Mouse (Mus musculus) erythroblast, embryonic 14.5 days (primary cell): ENCODE results near the gene Cep57l1. TPM values are rescaled to one million over a fixed set of nuclear protein-coding genes. Genes with fewer than 3 reads are reported as not detected.

Experiments
- H3K27me3 ChIP-seq: 2 replicates; pipeline ENCODE4 v1.6.1; 2012; ENCODE audit warnings: inconsistent platforms; ENCODE audit not compliant: control insufficient read depth
- H3K36me3 ChIP-seq: 2 replicates; pipeline ENCODE4 v1.6.1; 2012; ENCODE audit warnings: mild to moderate bottlenecking, inconsistent platforms; ENCODE audit not compliant: control insufficient read depth
- H3K4me1 ChIP-seq: 2 replicates; pipeline ENCODE4 v1.6.1; 2012; ENCODE audit warnings: inconsistent platforms; ENCODE audit not compliant: control insufficient read depth
- H3K4me3 ChIP-seq: replicated peaks from 2 replicates; pipeline ENCODE3; 2012; ENCODE audit warnings: moderate library complexity, mild to moderate bottlenecking, inconsistent platforms
- H3K9me3 ChIP-seq: 2 replicates; pipeline ENCODE4 v1.6.1; 2012; ENCODE audit warnings: low read length, inconsistent platforms, mixed read lengths; ENCODE audit not compliant: control insufficient read depth
- GATA1 ChIP-seq: IDR thresholded peaks from 2 replicates; pipeline ENCODE4 v1.6.1; 2012; ENCODE audit warnings: low read length, inconsistent platforms, mixed read lengths
- TAL1 ChIP-seq: IDR thresholded peaks from 3 replicates; pipeline ENCODE4 v1.6.1; 2012; ENCODE audit warnings: low read length, inconsistent platforms, mixed read lengths
- polyA plus RNA-seq: library from polyadenylated mRNA; stranded (reverse); fragments of >175 nt; gene quantifications from 2 replicates; pipeline ENCODE4 v1.2.3, GENCODE M21; 2012

The Cep57l1 gene
- polyA plus RNA-seq: 0.06 and 0.10 TPM in 2 replicates

DNA sequence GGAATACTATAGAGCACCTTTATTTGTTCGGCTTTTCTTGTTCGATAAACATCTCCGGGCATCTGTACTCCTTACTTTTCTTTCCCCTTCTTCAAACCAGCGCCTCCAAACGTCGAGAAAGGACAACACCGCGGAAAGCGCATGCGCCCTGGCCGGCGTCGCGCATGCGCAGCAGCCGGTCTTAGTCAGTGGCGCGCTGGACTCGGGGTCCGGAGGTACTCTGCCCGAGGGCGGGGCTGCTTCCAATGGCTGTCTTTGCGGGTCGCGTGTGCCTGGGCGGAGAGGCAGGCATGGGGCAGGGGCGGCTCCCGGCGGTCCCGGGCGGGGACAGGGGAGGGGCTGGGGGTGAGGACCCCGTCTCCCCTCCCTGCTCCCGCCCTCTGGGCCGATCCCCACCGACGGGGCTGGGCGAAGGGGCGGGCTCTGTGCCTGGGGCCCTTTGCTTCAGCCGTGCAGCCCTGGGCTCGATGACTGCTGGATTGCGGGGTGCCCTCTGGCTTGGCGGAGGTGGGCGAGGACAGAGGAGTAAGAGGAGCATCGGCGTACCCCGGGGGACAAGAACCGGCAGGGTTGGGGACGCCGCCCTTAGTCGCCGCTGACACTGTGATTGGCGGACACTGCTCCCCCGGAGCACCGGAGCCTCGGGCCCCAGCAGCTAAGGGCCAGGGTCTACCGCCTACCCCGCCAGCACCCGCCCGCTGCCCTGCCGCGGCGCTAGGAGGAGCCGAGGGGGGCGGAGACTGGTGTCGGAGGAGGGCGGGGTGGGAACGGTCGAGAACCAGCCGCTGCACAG is at the start of gene Cep57l1, which contains the start of gene Sesn1:
Gene Cep57l1, minus strand, starts transcription at position 101 of the 793 bp plus-strand sequence.
Gene Sesn1, plus strand, starts transcription at position 165 of the 793 bp plus-strand sequence.
- H3K27me3 ChIP-seq: no peaks in the 10 kb centered on the region
- peak within 1 kb of the TSS; percentile 87 for H3K4me3 ChIP-seq
- H3K9me3 ChIP-seq: no peaks in the 10 kb centered on the region
- H3K4me1 ChIP-seq: peaks cover 55% of the 10 kb centered on the region
- H3K36me3 ChIP-seq: peaks cover 15% of the 10 kb centered on the region
- TF ChIP-seq GATA1 (no peak), TAL1 (no peak)

- H3K9me3 ChIP-seq: no peaks in the 10 kb centered on the region
- no peaks in the 10 kb centered on the region for H3K27me3 ChIP-seq
- peaks cover 19% of the 10 kb centered on the region for H3K4me1 ChIP-seq
- no peak overlapping the region for H3K4me3 ChIP-seq
- H3K36me3 ChIP-seq: peaks cover 2% of the 10 kb centered on the region; the same call in 1 of the 2 replicates
- TF ChIP-seq TAL1 (no peak), GATA1 (no peak)
Observed at GRCm38 (mm10) chr10:41848721-41849120, 39.0 kb upstream of the Cep57l1 start.

DNA sequence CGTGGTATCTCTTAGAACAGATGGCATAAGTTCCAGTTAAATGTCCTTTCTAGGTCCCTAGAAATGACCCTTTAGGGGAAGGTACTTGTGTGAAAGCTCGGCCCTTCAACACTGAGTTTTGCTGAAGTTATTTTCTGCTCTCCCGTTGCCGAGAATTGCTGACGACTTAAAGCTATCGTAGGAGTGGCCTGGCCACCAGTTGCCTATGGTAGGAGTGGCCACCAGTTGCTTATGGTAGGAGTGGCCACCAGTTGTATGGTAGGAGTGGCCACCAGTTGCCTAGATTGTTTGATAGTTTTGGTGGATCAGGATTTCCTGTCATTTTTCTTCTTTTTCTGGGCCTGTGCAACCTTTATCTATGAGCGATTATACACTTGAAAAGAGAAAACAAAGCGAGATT is 38.1 kb upstream of the Cep57l1 start:
- TF ChIP-seq TAL1 (no peak), GATA1 (no peak)
- Histone ChIP-seq H3K9me3 (no peaks in the 10 kb centered on the region), H3K4me1 (peaks cover 19% of the 10 kb centered on the region), H3K36me3 (peaks cover 2% of the 10 kb centered on the region; the same call in 1 of the 2 replicates), H3K4me3 (no peak overlapping the region), H3K27me3 (no peaks in the 10 kb centered on the region)

GRCm38 (mm10) chr10:41838911-41839310 is 29.2 kb upstream of the Cep57l1 start:
- Histone ChIP-seq H3K4me3 (no peak overlapping the region), H3K36me3 (peaks cover 10% of the 10 kb centered on the region), H3K4me1 (no peaks in the 10 kb centered on the region; the same call in 1 of the 2 replicates), H3K9me3 (peaks cover 8% of the 10 kb centered on the region), H3K27me3 (no peaks in the 10 kb centered on the region)
- TF ChIP-seq TAL1: no peak
- TF ChIP-seq GATA1: no peak

- peaks cover 7% of the 10 kb centered on the region for H3K36me3 ChIP-seq
- no peak overlapping the region for H3K4me3 ChIP-seq
- 0 out of 2 replicates have a peak, but pooled peaks cover 2% of the 10 kb centered on the region for H3K9me3 ChIP-seq
- TF ChIP-seq TAL1 (no peak), GATA1 (no peak)
- no peaks in the 10 kb centered on the region for H3K27me3 ChIP-seq
- peaks cover 3% of the 10 kb centered on the region for H3K4me1 ChIP-seq
Observed at GRCm38 (mm10) chr10:41834131-41834530, 24.5 kb upstream of the Cep57l1 start.

DNA sequence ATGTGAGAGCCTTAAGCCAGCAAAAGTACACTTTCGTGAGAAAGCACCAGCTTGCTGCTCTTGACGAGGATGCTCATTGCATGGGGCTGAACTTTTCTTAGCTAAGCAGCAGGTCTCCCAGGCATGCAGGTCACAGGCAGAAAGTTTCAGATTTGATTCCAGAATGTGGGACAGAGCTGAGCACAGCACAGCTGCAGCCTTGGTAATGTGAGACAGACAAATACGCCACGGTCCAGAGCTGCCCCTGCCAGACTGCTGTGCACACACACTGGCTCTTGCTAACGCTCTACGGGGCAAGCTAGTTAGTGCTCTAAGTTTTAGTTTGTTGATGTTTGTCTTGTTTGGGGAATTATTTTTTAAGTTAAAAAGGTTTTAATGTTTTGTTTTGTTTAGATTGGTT is 22.5 kb upstream of the Cep57l1 start:
- H3K9me3 ChIP-seq: 0 out of 2 replicates have a peak, but pooled peaks cover 2% of the 10 kb centered on the region
- H3K36me3 ChIP-seq: peaks cover 5% of the 10 kb centered on the region
- no peak overlapping the region for H3K4me3 ChIP-seq
- peaks cover 15% of the 10 kb centered on the region for H3K4me1 ChIP-seq
- no peaks in the 10 kb centered on the region for H3K27me3 ChIP-seq
- TF ChIP-seq GATA1 (no peak), TAL1 (no peak)

DNA sequence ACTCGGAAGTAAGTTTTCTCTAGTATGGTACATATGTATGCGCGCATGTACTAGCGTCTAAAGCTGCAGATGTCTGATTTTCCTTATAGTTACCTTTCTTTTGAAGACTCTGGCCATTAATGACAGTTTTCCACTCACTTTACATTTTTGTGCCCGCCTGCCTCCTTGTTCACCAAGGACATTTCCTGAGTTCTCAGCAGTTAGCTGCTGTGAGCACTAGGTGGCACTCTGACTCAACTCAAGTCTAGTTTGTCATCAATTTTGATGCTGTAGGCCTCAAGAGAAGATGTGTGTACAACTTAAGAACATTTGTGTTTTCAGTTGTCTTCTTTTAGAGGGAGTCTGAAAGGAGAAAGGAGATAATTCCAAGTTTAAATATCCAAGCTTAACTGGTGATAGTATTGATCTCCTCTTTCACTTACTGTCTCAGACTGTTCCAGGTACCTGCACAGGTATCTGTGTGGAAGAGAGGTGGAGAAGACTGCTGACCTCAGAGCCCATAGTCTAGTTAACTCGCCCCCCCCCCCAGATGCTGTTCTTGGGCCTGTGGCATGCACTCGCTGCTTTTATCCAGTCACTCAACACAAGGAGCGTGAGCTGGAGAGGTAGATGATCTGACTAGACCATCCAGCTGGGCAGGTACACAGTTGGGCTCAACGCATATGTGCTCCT is 21.3 kb upstream of the Cep57l1 start:
- Histone ChIP-seq H3K27me3 (no peaks in the 10 kb centered on the region), H3K4me3 (no peak overlapping the region), H3K36me3 (no peaks in the 10 kb centered on the region), H3K9me3 (no peaks in the 10 kb centered on the region), H3K4me1 (peaks cover 22% of the 10 kb centered on the region)
- TF ChIP-seq GATA1: no peak
- TF ChIP-seq TAL1: no peak

- Histone ChIP-seq H3K4me1 (peaks cover 24% of the 10 kb centered on the region), H3K27me3 (no peaks in the 10 kb centered on the region), H3K4me3 (no peak overlapping the region), H3K9me3 (no peaks in the 10 kb centered on the region), H3K36me3 (no peaks in the 10 kb centered on the region)
- TF ChIP-seq GATA1: no peak
- no peak for TF ChIP-seq TAL1
Observed at GRCm38 (mm10) chr10:41830445-41830844, 20.8 kb upstream of the Cep57l1 start.

DNA sequence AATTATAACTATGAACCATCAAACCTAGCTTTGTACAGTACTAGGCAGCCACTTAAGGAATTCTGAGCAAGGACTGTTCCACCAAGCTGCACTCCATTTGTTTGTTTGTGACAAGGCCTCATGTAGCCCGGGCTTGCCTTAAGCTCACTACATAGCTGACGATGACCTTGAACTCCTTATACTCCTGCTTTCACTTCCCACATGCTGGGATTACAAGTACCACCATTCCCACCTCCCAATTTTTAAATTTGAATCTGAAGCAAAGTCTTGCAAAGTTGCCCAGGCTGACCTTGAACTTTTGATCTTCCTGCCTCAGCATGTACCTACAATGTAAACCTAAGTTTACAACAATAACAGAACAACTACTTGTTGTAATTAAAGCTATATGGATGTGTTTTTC is 20.3 kb upstream of the Cep57l1 start:
- H3K9me3 ChIP-seq: no peaks in the 10 kb centered on the region
- H3K27me3 ChIP-seq: no peaks in the 10 kb centered on the region
- TF ChIP-seq GATA1 (no peak), TAL1 (no peak)
- peaks cover 26% of the 10 kb centered on the region for H3K4me1 ChIP-seq
- H3K36me3 ChIP-seq: no peaks in the 10 kb centered on the region
- no peak overlapping the region for H3K4me3 ChIP-seq
